Mouse (Mus musculus): ENCODE measurements around the gene D130043K22Rik. TPM values are rescaled to one million over a fixed set of nuclear protein-coding genes. Genes with fewer than 3 reads are reported as not detected.

Gene D130043K22Rik
- polyA plus RNA-seq, 1 experiment from 2014 or later: 0.05 TPM

Other genes starting within 250 kb of the D130043K22Rik start
- not detected in 2 replicates for gene Armh2, start 103.9 kb upstream of the D130043K22Rik start, polyA plus RNA-seq (2015; fragmentation: Nextera tagmentation; extraction: Ambion mirVana)
- gene Gmnn, start 83.2 kb upstream of the D130043K22Rik start, polyA plus RNA-seq (2015; fragmentation: Nextera tagmentation; extraction: Ambion mirVana): 102 and 119 TPM in 2 replicates
- gene BC005537, start 43.5 kb upstream of the D130043K22Rik start, polyA plus RNA-seq (2015; fragmentation: Nextera tagmentation; extraction: Ambion mirVana): 8.5 and 10.5 TPM in 2 replicates
- 210 and 242 TPM in 2 replicates for gene Acot13, start 13.6 kb upstream of the D130043K22Rik start, polyA plus RNA-seq (2015; fragmentation: Nextera tagmentation; extraction: Ambion mirVana)
- gene Tdp2, start 13.5 kb upstream of the D130043K22Rik start, polyA plus RNA-seq (2015; fragmentation: Nextera tagmentation; extraction: Ambion mirVana): 30.4 and 34.0 TPM in 2 replicates
- 10.6 and 10.7 TPM in 2 replicates for gene Aldh5a1, start 92.5 kb downstream of the D130043K22Rik start, polyA plus RNA-seq (2015; fragmentation: Nextera tagmentation; extraction: Ambion mirVana)
- 0.24 and 0.33 TPM in 2 replicates for gene Gpld1, start 98.0 kb downstream of the D130043K22Rik start, polyA plus RNA-seq (2015; fragmentation: Nextera tagmentation; extraction: Ambion mirVana)
- gene Mrs2, start 175.2 kb downstream of the D130043K22Rik start, polyA plus RNA-seq (2015; fragmentation: Nextera tagmentation; extraction: Ambion mirVana): 14.4 and 14.9 TPM in 2 replicates
- gene Dcdc2a, start 210.9 kb downstream of the D130043K22Rik start, polyA plus RNA-seq (2015; fragmentation: Nextera tagmentation; extraction: Ambion mirVana): 0.82 and 0.94 TPM in 2 replicates